Mouse (Mus musculus) adipocyte (in vitro differentiated cells): ENCODE measurements at regions not wholly inside any gene's neighbourhood (a gene's known extent, or its start where the extent isn't known, plus 50 kb on each side); places are given as distances from the start of the nearest gene placed in this dataset.
A peak's percentile ranks its signal among the peaks of the same experiment; 100 is the strongest.

ENCODE experiments used
- DNase-seq: peaks from one replicate; pipeline ENCODE4 v3.0.0-alpha.2; 2016; ENCODE audit warnings: low spot score

DNA sequence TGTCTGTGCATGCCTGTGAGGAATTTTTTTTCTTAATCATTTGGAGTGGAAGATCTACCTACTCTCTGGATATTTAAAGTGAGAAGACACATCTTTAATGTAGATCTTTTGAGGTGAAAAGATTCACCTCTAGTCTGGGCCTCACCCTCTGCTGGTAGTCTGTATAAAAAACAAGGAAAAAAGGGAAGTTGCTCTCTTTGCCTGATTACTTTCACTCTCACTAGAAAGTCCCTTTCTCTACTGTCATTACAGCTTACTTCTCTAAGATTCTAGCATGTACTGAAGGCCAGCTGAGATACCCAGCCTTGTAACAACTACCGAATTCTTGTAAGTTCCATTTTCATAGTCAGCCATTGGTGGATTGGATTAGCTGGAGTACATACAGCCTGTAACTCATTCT, 3791.9 kb downstream of the 9330182O14Rik start:
- no peak for DNase-seq

DNA sequence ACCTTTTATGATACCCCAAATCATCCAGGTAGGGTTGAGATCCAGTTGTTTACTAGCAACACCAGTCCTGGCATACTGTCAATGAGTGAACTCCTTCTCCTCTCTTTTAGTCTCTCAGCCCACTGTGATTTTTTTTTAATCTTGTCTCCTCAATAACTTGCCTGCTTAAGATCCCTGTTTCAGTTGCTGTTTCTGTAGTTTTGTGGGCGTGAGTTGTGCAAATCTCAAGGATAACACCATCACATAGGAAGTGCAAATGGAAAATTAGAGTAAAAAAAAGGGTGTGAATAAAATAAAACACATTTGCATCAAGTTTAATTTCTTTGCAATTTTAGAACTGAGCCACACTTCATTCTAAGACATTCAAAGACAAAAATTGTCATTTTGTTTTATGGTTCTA, 3799.4 kb downstream of the 9330182O14Rik start:
- DNase-seq = no peak

DNA sequence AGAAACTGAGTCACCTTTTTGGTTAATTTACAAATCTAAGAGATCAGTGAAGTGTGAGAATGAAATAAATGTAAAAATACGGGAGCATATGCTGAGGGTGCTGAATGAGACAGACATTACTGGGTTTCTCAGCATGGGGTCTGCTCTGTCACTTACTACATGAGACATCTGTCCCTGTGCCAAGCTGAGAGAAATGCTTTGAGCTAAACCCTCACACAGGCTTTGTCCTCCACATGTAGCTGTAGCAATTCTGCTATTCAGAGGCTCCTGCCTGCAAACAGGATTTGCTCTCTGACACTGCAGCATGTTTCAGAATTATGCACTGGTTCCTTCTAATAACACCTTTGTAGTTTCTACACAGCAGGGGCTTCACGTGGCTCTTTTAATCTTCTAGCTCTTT, 3806.3 kb downstream of the 9330182O14Rik start:
- DNase-seq = no peak

DNA sequence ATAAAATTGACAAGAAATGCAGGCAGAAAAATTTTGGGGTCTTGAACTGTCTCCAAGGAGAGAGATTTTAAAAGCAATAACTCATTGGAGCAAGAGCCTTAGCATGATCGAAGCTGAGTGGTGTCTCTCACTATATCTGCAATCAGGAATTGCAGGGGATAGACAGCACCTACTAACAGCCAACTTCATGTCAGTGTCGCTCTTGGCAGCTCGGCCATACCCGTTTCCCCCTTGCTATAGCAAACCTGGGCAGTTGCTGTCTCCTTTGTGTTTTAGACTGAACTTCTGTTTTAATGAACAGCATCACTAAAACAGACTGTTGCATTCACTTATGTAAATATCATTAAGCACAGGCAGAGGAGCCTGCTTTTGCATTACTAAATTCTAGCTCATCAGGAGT, 3806.7 kb downstream of the 9330182O14Rik start:
- DNase-seq = no peak

DNA sequence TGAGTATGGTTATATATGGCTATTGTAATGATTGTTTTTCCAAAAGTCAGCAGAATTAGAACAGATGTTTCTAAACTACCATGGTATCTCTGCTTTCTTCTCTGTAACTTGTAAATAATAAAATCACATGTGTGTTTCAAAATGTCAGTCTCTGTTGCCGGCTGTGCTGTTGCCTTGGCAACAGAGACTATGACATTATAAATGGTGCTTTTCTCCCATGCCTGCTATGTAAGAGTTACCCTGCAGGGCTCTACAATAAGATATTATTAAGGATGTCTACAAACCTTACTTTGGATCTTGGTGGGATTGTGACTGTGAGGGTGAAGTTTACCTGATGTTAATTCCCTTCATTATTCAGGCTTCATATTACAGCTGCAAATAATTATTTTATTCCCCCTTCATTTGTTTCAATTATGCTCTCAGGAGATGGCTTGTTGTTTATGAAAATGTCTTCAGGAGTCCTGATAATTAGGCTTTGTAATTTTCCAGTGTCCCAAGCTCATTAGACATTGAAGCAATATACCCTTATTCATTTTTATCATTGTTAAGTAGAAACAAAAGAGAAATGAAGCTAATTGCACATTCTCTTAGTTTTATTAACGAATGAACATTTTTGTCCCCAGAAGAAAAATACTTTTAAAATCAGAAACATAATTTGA, 3808.0 kb downstream of the 9330182O14Rik start:
- DNase-seq = no peak

DNA sequence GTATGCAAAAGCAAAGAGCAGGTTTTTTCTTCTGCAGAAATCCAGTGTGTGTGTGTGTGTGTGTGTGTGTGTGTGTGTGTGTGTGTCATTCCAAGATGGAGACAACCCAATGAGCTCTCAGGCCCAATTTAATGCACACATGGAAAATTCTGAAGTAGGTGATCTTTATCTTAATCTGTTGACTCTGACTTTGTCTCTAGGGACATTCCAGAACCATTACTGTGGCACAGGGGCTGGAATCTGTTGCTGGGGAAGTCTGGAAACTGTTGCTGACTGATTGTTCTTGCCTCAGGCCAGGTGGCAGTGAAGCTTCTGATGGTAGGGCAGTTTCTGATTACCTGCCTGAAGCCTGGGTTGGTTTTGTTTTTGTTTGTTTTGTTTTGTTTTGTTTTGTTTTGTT, 3850.8 kb downstream of the 9330182O14Rik start:
- no peak for DNase-seq

DNA sequence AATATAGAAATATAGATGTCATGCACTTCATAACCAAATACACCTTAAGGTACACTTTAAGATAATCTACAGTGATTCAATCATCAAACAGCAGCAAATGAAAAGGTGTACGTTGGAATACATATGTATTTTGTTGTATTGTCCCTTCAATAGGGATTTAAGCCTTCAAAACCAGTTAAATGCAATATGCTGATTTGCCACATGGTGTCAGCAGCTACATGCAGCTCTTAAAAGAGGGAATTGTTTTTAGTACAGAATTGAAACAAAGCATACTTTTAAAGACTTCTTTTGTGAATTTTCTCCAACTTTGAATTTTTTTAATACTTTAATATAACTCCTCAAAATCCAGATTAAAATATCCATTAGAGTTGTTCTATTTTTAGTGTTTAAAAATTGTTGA, 3857.1 kb downstream of the 9330182O14Rik start:
- peak; percentile 64 for DNase-seq

DNA sequence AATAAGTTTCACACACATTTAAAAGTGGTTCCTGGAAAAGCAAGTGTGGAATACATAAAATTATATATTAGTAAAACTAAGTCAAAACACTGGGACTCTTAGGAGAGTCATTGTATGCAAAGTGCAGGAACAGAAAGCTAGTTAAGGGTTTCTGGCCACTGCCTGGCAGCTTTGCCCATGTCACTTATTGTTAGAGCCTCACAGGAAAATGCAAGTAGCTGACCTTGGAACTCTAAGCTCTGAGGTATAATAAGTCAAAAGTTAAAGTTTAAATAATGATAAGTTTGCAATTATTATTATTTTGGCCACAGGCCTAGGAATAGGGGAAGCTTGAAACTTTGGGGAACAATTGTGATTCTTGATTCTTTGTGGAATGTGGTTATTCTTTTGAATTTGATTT, 3858.8 kb downstream of the 9330182O14Rik start:
- DNase-seq = no peak

DNA sequence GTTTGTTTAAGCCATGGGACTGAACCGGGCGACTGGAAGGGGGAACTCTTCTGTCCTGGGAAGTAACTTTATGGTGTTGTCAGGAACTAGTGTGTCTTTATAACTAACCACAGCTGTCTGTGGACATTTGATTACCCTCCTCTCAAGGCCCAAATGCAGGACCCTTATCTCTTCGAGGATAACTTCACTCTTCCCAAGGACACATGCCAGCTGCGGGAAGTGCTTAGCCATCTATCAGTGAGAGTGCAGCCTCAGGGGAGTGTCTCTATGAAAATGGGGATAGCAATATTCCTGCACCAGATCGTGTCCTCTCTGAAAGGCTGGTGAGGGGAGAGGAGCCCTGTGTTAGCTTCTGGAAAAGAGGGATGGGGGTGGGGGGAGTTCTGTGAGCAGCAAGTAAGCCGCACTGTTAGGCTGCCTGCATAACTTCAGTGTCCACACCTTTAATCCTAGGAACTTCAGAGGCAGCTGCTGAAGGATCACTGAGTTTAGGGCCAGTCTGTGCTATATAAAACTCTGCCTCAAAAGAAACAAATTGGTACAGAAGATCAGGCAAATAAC, 3892.4 kb downstream of the 9330182O14Rik start:
- no peak for DNase-seq

DNA sequence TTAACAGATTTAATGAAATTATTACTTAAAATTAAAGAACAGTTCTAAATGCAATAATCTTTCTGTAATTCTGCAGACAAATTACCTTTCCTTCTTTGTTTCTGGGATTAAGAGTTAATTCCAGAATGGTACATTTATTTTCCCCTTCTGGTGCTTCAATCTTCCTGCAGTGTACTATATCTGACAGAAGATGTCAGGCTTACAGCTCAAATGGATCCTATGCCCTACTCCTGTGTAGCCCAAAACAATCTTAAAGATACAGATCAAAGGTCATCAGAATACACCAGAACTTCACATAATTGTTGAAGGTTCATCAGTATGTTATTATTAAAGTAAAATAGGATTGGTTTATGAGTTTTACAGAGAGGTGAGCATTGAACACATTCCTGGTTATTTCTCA, 3901.7 kb downstream of the 9330182O14Rik start:
- peak; percentile 6 for DNase-seq

DNA sequence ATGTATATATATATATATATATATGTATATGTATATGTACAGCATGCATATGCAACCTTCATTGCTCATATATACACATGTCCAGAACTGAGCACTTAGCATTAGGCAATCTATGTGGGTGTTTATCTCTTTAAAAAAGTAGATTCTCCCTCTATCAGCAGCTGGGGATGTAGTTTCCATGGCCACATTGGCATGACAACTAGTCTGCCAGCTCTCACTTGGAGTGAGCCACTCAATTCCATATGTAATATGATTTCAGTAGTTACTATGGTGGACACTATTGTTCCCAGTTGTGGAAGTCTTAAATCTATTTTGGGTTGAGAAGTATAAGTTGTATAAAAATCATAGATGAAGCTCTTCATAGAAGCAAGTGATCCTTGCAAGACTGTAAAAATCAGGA, 3903.7 kb downstream of the 9330182O14Rik start:
- DNase-seq = no peak

DNA sequence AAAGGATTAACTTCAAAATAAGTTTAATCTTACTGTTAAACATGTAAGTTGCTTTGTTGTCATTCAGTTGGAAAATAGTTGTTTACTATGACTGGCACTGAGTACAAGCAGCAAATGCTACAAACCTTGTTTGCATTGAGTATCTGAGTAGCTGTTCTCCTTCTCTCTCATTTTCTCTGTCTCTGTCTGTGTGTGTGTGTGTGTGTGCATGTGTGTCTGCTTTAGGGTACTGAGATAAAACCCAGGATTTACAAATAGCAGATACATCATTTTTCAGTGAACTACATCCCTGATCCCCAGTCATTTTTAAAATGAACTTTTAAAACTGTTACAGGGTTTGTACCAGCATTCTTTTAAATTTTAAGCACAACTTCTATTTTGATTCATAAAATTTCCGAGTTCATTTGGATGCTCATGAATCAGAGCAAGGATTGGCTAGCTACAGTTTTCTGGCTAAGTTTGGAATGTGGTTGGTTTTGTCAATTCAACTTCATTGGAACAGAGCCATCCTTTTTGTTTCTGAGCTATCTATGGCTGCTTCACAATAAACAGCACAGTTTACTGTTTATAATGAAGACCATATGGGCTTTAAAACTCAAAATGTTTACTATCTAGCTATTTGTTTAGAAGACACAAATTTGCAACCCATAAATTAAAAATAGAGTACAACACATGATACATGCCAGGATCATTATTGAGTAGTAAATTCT, 3916.6 kb downstream of the 9330182O14Rik start:
- DNase-seq = no peak

DNA sequence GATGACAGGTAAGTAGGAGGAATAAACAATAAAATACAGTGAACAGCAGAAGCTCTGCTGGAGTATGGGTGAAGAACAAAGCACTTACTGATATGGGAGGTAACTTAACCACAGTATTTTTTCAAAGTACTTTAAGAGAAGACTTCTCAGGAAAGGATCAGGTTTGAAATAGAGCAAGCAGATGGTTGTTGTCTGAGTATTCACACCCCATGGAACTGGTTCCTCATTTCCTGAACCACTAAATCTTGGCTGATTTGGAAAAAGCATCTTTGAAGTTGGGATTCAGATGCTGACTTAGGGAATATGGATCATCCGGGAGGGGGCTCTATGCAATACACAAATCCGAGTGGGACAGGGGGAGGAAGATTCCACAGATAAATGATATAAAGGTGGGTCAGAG, 3930.7 kb downstream of the 9330182O14Rik start:
- no peak for DNase-seq

DNA sequence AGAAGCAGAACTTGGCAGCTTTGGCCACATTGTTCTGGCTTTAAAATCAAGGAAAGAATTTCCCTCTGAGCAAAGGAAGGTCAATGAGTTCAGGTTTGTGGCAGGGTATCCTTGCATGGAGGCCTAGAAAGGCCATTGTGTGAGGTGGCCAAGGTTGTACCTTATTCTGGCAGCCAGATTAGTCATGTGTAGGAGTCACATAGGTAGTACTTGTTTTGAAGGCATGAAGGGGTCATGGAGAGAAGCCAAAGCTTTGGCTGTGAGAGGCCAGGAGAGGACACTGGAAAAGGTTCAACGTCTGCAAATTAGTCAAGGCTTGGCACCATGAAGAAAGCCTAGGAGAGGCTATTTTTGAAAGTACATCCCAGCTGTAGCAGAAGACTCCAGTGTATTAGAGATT, 3949.5 kb downstream of the 9330182O14Rik start:
- no peak for DNase-seq

DNA sequence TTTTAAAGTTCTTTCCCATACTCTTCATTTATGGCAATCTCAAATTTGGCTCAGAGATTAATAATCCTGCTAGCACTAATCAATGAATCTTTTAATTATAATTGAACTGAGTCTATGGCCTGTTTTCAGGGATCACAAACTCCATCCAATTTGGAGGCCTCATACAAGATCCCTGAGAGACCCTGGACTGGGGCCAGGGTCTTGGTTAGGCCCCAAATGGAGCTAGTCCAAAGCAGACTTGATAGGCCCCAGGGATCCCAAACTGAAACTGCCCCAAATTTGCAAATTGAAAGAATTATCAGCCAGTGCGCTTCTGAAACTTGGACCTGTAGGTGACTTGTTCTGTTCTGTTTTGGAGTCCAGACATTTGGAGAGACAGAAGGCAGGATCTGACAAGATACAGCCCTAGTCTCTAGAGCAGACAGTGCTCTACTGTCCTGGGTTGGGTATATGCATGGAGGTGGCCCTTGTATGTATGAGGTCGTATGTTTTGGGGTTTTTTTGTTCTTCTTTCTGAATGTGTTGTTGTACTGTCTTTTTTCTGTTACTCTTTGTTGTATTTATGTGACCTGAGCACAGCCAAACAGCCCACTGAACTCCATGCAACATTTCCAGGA, 3978.3 kb downstream of the 9330182O14Rik start:
- no peak for DNase-seq

DNA sequence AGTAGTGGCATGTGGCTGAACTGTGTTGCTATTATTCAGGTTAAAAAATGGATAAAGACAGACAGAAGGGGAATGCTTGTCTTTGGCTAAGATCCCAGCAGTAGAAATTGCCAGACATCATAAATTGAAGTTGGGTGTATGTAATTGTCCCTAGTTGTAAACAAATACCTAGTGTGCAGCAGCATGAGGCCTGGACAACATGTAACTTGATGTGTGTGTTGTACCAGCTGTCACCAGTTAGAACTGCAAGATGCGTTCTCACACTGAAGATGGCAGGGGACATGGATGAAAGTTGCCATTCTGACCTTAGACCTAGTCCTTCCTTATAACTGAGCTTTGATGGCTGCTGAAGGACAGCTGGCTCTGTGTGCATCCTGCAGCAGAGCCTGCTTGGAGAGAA, 4000.0 kb downstream of the 9330182O14Rik start:
- no peak for DNase-seq
